Mouse (Mus musculus) forebrain, postnatal 0 days (tissue): ENCODE measurements around the gene Dtx2. TPM values are rescaled to one million over a fixed set of nuclear protein-coding genes. Genes with fewer than 3 reads are reported as not detected.

Experiments used
- ATAC-seq: fragments of 200-750 bp; cut with Nextera tagmentation; 2 replicates; pipeline ENCODE4 v1.8.0; 2017; ENCODE audit warnings: mild to moderate bottlenecking, moderate library complexity
- DNase-seq: peaks from one replicate; pipeline ENCODE4 v3.0.0-alpha.2; 2015
- H3K27ac ChIP-seq: fragments of 300-500 bp; sonication (generic); 2 replicates; pipeline ENCODE4 v1.5.1; 2014; ENCODE audit warnings: low read depth, mild to moderate bottlenecking, antibody characterized with exemption, low read length, moderate library complexity, mixed read lengths
- H3K27me3 ChIP-seq: fragments of 300-500 bp; sonication (generic); 2 replicates; pipeline ENCODE4 v1.6.1; 2014; ENCODE audit warnings: mild to moderate bottlenecking, low read length, mixed read lengths; ENCODE audit not compliant: insufficient read depth
- H3K36me3 ChIP-seq: fragments of 300-500 bp; sonication (generic); 2 replicates; pipeline ENCODE4 v1.6.1; 2014; ENCODE audit warnings: mild to moderate bottlenecking, moderate library complexity; ENCODE audit not compliant: insufficient read depth
- H3K4me1 ChIP-seq: fragments of 300-500 bp; sonication (generic); 2 replicates; pipeline ENCODE4 v1.6.1; 2014; ENCODE audit warnings: antibody characterized with exemption; ENCODE audit not compliant: insufficient read depth
- H3K4me2 ChIP-seq: fragments of 300-500 bp; sonication (generic); 2 replicates; pipeline ENCODE4 v1.6.1; 2014; ENCODE audit warnings: low read depth, mild to moderate bottlenecking, moderate library complexity
- H3K4me3 ChIP-seq: fragments of 300-500 bp; sonication (generic); 2 replicates; pipeline ENCODE4 v1.5.1; 2014; ENCODE audit warnings: low read depth, low read length, mixed read lengths
- H3K9ac ChIP-seq: fragments of 300-500 bp; sonication (generic); 2 replicates; pipeline ENCODE4 v1.6.1; 2014; ENCODE audit warnings: mild to moderate bottlenecking
- H3K9me3 ChIP-seq: fragments of 300-500 bp; sonication (generic); 2 replicates; pipeline ENCODE4 v1.6.1; 2016; ENCODE audit warnings: low read length
- CTCF ChIP-seq: sonication (generic); IDR thresholded peaks from 2 replicates; pipeline ENCODE4 v1.5.1; 2016; ENCODE audit warnings: antibody characterized with exemption, control low read depth, low read depth
- WGBS: fragments of 180-500 bp; shearing (Covaris S2); extraction: QIAGEN DNeasy Blood & Tissue Kit; methylation state at CpG from one replicate; pipeline ENCODE4 v1.1.7; 2014; 5-methylcytosine and 5-hydroxymethylcytosine counted together
- polyA plus RNA-seq: library from polyadenylated mRNA; unstranded; fragments of >200 nt; fragmentation: Nextera tagmentation; extraction: Ambion mirVana; gene quantifications from 2 replicates; pipeline ENCODE4 v1.2.1, GENCODE M21; 2015
- total RNA-seq: library from RNA; depleted of rRNA; stranded (reverse); fragments of >200 nt; gene quantifications from 2 replicates; pipeline ENCODE4 v1.2.3, GENCODE M21; 2014

The Dtx2 gene
- total and polyA plus RNA-seq, 2 experiments from 2014 or later, result 17.6 to 25.3 TPM

DNA sequence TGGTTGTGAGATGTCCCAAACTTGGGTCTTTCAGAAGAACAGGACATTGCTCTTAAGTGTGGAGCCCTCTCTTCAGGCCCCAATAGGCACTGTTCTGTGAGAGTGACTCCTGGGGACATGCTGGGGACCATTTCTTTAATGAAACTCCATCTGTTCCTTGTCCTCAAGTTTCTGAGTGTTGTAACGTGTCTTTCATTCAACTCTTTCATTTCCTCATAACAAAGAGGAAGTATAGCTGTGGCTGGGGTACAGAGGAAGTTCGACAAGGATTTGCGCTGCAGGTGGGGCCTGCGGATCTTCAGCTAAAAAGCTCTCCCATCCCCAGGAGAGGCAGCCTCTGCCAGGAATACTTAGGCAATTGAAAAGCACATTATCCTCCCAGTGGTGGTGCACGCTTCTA lies 4.0 kb upstream of the Dtx2 start:
- H3K36me3 ChIP-seq, result no peaks in the 10 kb centered on the region
- H3K4me1 ChIP-seq, result 0 out of 2 replicates have a peak, but pooled peaks cover 3% of the 10 kb centered on the region
- H3K9me3 ChIP-seq, result no peaks in the 10 kb centered on the region
- no peak overlapping the region for H3K4me2 ChIP-seq
- H3K9ac ChIP-seq, result no peak overlapping the region
- H3K27ac ChIP-seq, result no peak overlapping the region
- H3K4me3 ChIP-seq, result no peak overlapping the region
- no peak for TF ChIP-seq CTCF
- WGBS, result 67% methylated on average over 5 of the region's 5 CpGs
- DNase-seq, result no peak
- ATAC-seq, result no peak
- H3K27me3 ChIP-seq, result no peaks in the 10 kb centered on the region

DNA sequence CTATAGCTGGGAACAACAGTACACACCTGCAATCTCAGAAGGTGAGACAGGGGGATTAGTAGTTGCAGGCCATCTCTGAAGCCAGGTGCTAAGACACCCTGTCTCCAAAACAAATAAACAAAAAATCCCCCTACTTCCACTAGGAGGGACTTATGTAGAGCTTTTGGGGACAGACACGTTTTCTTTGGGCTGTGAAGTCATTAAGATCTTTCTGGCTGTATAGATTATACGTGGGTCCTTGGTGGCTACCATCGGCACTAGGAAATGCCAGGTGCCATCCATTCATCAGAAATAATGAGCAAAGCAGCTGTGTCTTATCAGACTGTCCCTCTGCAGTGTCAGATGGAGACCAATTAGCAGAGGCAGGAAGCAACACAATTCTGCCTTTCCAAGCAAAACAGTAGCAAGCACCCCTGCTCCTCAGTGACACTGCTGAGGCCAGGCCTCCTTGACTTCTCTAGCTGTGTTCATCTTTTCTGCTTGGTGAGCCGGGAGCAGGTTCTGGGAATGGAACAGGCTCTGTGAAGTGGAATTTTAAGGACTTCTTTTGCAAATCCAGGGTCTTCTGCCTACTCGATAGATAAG lies 1.1 kb upstream of the Dtx2 start:
- Histone ChIP-seq H3K27me3 (no peaks in the 10 kb centered on the region), H3K4me3 (no peak overlapping the region), H3K27ac (no peak overlapping the region), H3K9me3 (no peaks in the 10 kb centered on the region), H3K36me3 (peaks cover 17% of the 10 kb centered on the region), H3K4me1 (0 out of 2 replicates have a peak, but pooled peaks cover 6% of the 10 kb centered on the region), H3K4me2 (no peak overlapping the region), H3K9ac (no peak overlapping the region)
- no peak for TF ChIP-seq CTCF
- 65% methylated on average over 5 of the region's 5 CpGs for WGBS
- DNase-seq (no peak), ATAC-seq (no peak)

DNA sequence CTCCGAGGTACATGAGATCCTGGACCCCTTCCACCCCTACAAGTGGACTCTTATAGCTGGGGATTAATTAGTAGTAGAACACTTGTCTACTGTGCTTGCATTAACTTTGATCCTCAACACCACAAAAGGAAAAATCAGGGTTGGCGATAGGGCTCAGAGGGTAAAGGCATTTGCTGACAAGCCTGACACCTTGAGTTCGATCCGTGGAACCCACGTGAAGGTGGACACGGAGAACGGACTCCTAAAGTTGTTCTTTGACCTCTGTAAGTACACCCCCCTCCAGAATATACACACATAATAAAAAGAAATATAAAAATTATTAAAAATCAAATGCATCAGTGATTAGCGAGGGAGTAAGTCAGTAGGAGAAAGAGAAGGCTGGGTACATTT lies 270 bp upstream of the Dtx2 start:
- 59% methylated on average over 8 of the region's 8 CpGs for WGBS
- H3K27ac ChIP-seq, result no peak overlapping the region
- ATAC-seq, result no peak

DNA sequence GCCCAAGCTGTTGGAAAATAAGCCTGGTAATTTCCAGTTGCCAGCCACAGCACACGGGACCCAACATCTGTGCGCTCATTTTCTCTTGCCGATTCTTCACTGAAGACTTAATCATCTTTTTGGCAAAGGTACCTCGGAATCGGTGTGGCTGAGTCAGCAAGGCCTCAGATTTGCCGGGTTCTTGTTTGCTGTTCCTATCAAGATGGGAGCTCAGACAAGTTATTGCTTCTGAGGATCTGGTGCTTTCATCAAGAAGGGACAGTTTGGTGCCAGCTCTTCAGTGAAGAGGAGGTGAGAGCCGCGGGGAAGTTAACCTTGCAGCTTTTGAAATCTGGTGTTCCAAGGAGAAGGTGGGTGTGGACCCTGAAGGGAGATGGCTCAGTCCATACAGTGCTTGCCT lies 1.6 kb downstream of the Dtx2 start:
- H3K27me3 ChIP-seq, result no peaks in the 10 kb centered on the region
- ATAC-seq (no peak), DNase-seq (no peak)
- H3K36me3 ChIP-seq, result peaks cover 29% of the 10 kb centered on the region
- H3K4me1 ChIP-seq, result 0 out of 2 replicates have a peak, but pooled peaks cover 6% of the 10 kb centered on the region
- H3K9ac ChIP-seq, result no peak overlapping the region
- no peak overlapping the region for H3K4me3 ChIP-seq
- WGBS, result 88% methylated on average over 8 of the region's 8 CpGs
- no peaks in the 10 kb centered on the region for H3K9me3 ChIP-seq
- TF ChIP-seq CTCF, result no peak
- H3K4me2 ChIP-seq, result 0 out of 2 replicates have a peak overlapping the region, but pooled peaks have one; percentile 65
- no peak overlapping the region for H3K27ac ChIP-seq

More for the DNA sequence above, 270 bp upstream of the Dtx2 start:
- H3K4me1 ChIP-seq, result 0 out of 2 replicates have a peak, but pooled peaks cover 6% of the 10 kb centered on the region
- peak overlapping the region; percentile 77; the same call in 1 of the 2 replicates for H3K4me3 ChIP-seq
- no peak overlapping the region for H3K4me2 ChIP-seq
- TF ChIP-seq CTCF, result no peak
- no peaks in the 10 kb centered on the region for H3K27me3 ChIP-seq
- H3K9me3 ChIP-seq, result no peaks in the 10 kb centered on the region
- H3K36me3 ChIP-seq, result peaks cover 25% of the 10 kb centered on the region
- H3K9ac ChIP-seq, result peak overlapping the region; percentile 81; the same call in 1 of the 2 replicates
- DNase-seq, result no peak

DNA sequence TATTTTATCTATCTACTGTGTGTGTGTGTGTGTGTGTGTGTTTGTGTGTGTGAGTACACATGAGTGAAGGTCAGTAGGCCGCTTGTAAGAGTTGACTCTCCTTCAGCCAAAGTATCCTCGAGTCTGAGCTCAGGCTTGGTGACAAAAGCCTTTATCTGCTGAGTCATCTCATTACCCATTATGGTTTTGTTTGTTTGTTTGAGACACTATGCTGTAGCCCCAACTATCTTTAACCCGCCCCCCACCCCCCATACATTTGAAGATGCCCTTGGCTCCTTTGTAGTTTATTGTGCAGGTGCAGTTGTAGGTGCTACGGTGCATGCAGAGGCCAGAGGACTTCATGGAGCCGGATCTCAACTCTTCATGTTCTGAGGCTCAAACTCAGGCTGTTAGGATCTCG lies 6.6 kb downstream of the Dtx2 start:
- no peak for ATAC-seq
- H3K27me3 ChIP-seq, result no peaks in the 10 kb centered on the region
- H3K4me2 ChIP-seq, result no peak overlapping the region
- WGBS, result 94% methylated on average over 6 of the region's 6 CpGs
- DNase-seq, result no peak
- TF ChIP-seq CTCF, result no peak
- H3K27ac ChIP-seq, result no peak overlapping the region
- H3K4me3 ChIP-seq, result no peak overlapping the region
- H3K9ac ChIP-seq, result no peak overlapping the region
- H3K4me1 ChIP-seq, result peaks cover 3% of the 10 kb centered on the region; the same call in 1 of the 2 replicates
- H3K9me3 ChIP-seq, result no peaks in the 10 kb centered on the region
- peaks cover 39% of the 10 kb centered on the region for H3K36me3 ChIP-seq

DNA sequence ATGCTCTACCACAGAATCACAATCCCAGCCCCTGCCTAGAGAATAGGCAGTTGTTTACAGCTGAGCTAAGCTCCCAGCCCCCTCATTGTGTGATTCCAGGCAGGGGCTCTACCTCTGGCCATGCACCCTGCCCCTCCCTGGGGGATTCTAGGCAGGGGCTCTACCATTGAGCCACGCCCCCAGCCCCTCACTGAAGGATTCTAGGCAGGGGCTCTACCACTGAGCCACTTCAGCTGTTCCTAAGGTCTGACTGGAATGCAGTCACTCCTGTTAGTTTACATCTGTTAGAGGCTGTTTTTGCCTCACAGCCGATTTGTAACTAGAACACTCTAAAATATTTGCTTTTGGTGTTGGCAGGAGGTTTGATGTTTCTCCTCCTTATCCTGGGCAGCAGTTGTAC lies 7.7 kb downstream of the Dtx2 start:
- DNase-seq (no peak), ATAC-seq (no peak)
- no peaks in the 10 kb centered on the region for H3K27me3 ChIP-seq
- no peak overlapping the region for H3K4me2 ChIP-seq
- no peak overlapping the region for H3K9ac ChIP-seq
- H3K4me3 ChIP-seq, result no peak overlapping the region
- WGBS, result 69% methylated on average over 2 of the region's 2 CpGs
- peaks cover 31% of the 10 kb centered on the region for H3K36me3 ChIP-seq
- H3K9me3 ChIP-seq, result no peaks in the 10 kb centered on the region
- TF ChIP-seq CTCF, result no peak
- no peak overlapping the region for H3K27ac ChIP-seq
- peaks cover 3% of the 10 kb centered on the region; the same call in 1 of the 2 replicates for H3K4me1 ChIP-seq

DNA sequence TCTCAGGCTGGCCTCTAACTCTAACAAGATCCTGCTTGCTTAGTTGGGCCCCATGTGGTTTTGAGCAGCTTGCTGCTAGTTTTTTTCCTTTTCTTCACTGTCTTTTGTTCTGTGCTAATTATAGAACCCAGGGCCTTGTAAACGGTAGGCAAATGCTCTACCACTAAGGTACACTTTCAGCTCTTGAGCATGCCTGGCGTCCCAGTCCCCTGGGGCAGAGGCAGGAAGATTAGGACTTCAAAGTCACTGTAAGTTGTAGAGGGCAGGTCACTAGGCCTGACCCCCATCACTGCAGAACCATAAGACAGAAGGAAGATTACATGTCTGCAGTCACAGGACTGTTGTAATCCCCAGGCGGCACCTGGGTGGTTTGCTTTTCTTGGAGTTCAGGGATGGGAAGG lies 8.2 kb downstream of the Dtx2 start:
- DNase-seq (no peak), ATAC-seq (no peak)
- WGBS, result 23% methylated on average over 3 of the region's 3 CpGs
- Histone ChIP-seq H3K4me3 (no peak overlapping the region), H3K36me3 (peaks cover 29% of the 10 kb centered on the region), H3K27ac (no peak overlapping the region), H3K27me3 (no peaks in the 10 kb centered on the region), H3K4me1 (peaks cover 3% of the 10 kb centered on the region; the same call in 1 of the 2 replicates), H3K4me2 (no peak overlapping the region), H3K9ac (no peak overlapping the region), H3K9me3 (no peaks in the 10 kb centered on the region)
- no peak for TF ChIP-seq CTCF
